Mouse (Mus musculus): Measurements from ENCODE around the gene Tmem9b.

DNA sequence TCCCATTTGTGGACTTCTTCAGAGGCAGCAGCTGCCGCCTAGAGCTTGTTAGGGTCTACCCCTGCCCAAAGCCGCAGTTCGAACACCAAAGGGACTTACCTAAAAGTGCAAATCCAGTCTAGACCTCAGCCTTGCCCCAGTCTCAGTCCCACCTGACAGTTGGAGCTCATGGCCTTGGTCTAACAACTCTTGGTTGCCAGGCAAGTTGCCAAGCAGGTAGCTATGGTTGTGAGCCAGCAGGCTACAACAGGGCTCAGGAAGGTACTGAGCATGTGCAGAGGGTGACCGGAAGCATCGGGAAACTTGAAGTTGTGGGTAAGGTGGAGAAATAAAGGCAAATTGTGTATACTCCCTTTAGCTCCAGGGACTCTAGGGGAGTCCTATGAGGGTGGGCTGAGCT, 29.0 kb downstream of the Tmem9b start, which contains the start of gene BC051019:
- TF ChIP-seq CTCF (conservative IDR thresholded peaks at IDR 0.05; ENCODE audit: low read length) (no peak), POU5F1 (IDR thresholded peaks at IDR 0.05; ENCODE audit: borderline replicate concordance, low read length) (no peak)

Data from E14TG2a.4 (cell line).